Mouse (Mus musculus): ENCODE measurements around the gene Zc3h18. TPM values are rescaled to one million over a fixed set of nuclear protein-coding genes. Genes with fewer than 3 reads are reported as not detected.
A peak's percentile ranks its signal among the peaks of the same experiment; 100 is the strongest.

The Zc3h18 gene
- polyA plus RNA-seq, 1 experiment from 2014 or later = 40.5 TPM

- Histone ChIP-seq H3K27ac (ENCODE audit: low read length) (no peak overlapping the region), H3K4me3 (ENCODE audit: low read length) (no peak overlapping the region), H3K27me3 (replicated peaks; ENCODE audit: control insufficient read depth, insufficient read depth, low read length) (no peaks in the 10 kb centered on the region), H3K4me1 (ENCODE audit: control insufficient read depth, insufficient read depth, low read length) (peaks cover 4% of the 10 kb centered on the region; the same call in 1 of the 2 replicates), H3K4me2 (ENCODE audit: low read depth, low read length) (no peak overlapping the region), H3K9ac (ENCODE audit: low read depth, low read length) (no peak overlapping the region), H3K36me3 (ENCODE audit: control insufficient read depth, insufficient read depth, low read length) (no peaks in the 10 kb centered on the region), H3K9me3 (ENCODE audit: control insufficient read depth, low read length) (no peaks in the 10 kb centered on the region)
- WGBS = 61% methylated on average over 7 of the region's 7 CpGs
- no peak for ATAC-seq
These were observed 74.8 kb downstream of the Zc3h18 start for GRCm38 (mm10) chr8:122451161-122451703.

GRCm38 (mm10) chr8:122452154-122452553, 75.7 kb downstream of the Zc3h18 start:
- H3K4me1 ChIP-seq (ENCODE audit: control insufficient read depth, insufficient read depth, low read length) = peaks cover 4% of the 10 kb centered on the region; the same call in 1 of the 2 replicates
- H3K9me3 ChIP-seq (ENCODE audit: control insufficient read depth, low read length) = no peaks in the 10 kb centered on the region
- WGBS = 88% methylated on average over 10 of the region's 10 CpGs
- H3K9ac ChIP-seq (ENCODE audit: low read depth, low read length) = no peak overlapping the region
- H3K36me3 ChIP-seq (ENCODE audit: control insufficient read depth, insufficient read depth, low read length) = no peaks in the 10 kb centered on the region
- H3K4me3 ChIP-seq (ENCODE audit: low read length) = no peak overlapping the region
- H3K4me2 ChIP-seq (ENCODE audit: low read depth, low read length) = no peak overlapping the region
- H3K27me3 ChIP-seq (replicated peaks; ENCODE audit: control insufficient read depth, insufficient read depth, low read length) = no peaks in the 10 kb centered on the region
- H3K27ac ChIP-seq (ENCODE audit: low read length) = no peak overlapping the region
- ATAC-seq = no peak

- Histone ChIP-seq H3K4me3 (ENCODE audit: low read length) (no peak overlapping the region), H3K9me3 (ENCODE audit: control insufficient read depth, low read length) (no peaks in the 10 kb centered on the region), H3K9ac (ENCODE audit: low read depth, low read length) (no peak overlapping the region), H3K36me3 (ENCODE audit: control insufficient read depth, insufficient read depth, low read length) (no peaks in the 10 kb centered on the region), H3K27ac (ENCODE audit: low read length) (no peak overlapping the region), H3K4me1 (ENCODE audit: control insufficient read depth, insufficient read depth, low read length) (peaks cover 4% of the 10 kb centered on the region; the same call in 1 of the 2 replicates), H3K27me3 (replicated peaks; ENCODE audit: control insufficient read depth, insufficient read depth, low read length) (peaks cover under 1% of the 10 kb centered on the region; the same call in 1 of the 2 replicates), H3K4me2 (ENCODE audit: low read depth, low read length) (no peak overlapping the region)
- ATAC-seq = no peak
- 85% methylated on average over 6 of the region's 6 CpGs for WGBS
These were observed 78.0 kb downstream of the Zc3h18 start for GRCm38 (mm10) chr8:122454409-122454808.

GRCm38 (mm10) chr8:122457171-122457570, 80.8 kb downstream of the Zc3h18 start:
- ATAC-seq = no peak
- Histone ChIP-seq H3K4me2 (ENCODE audit: low read depth, low read length) (no peak overlapping the region), H3K27ac (ENCODE audit: low read length) (no peak overlapping the region), H3K9me3 (ENCODE audit: control insufficient read depth, low read length) (no peaks in the 10 kb centered on the region), H3K36me3 (ENCODE audit: control insufficient read depth, insufficient read depth, low read length) (no peaks in the 10 kb centered on the region), H3K4me1 (ENCODE audit: control insufficient read depth, insufficient read depth, low read length) (peaks cover 6% of the 10 kb centered on the region; the same call in 1 of the 2 replicates), H3K4me3 (ENCODE audit: low read length) (no peak overlapping the region), H3K9ac (ENCODE audit: low read depth, low read length) (no peak overlapping the region), H3K27me3 (replicated peaks; ENCODE audit: control insufficient read depth, insufficient read depth, low read length) (peaks cover 11% of the 10 kb centered on the region; the same call in 1 of the 2 replicates)
- WGBS = 81% methylated on average over 11 of the region's 11 CpGs

GRCm38 (mm10) chr8:122459218-122459900, 83.0 kb downstream of the Zc3h18 start:
- 65% methylated on average over 6 of the region's 6 CpGs for WGBS
- no peak overlapping the region for H3K9ac ChIP-seq (ENCODE audit: low read depth, low read length)
- H3K27me3 ChIP-seq (replicated peaks; ENCODE audit: control insufficient read depth, insufficient read depth, low read length) = peaks cover 11% of the 10 kb centered on the region; the same call in 1 of the 2 replicates
- H3K36me3 ChIP-seq (ENCODE audit: control insufficient read depth, insufficient read depth, low read length) = no peaks in the 10 kb centered on the region
- H3K4me1 ChIP-seq (ENCODE audit: control insufficient read depth, insufficient read depth, low read length) = peaks cover 14% of the 10 kb centered on the region; the same call in 1 of the 2 replicates
- no peak for ATAC-seq
- H3K9me3 ChIP-seq (ENCODE audit: control insufficient read depth, low read length) = no peaks in the 10 kb centered on the region
- no peak overlapping the region for H3K4me2 ChIP-seq (ENCODE audit: low read depth, low read length)
- no peak overlapping the region for H3K27ac ChIP-seq (ENCODE audit: low read length)
- H3K4me3 ChIP-seq (ENCODE audit: low read length) = no peak overlapping the region

- peak overlapping the region; percentile 68 for H3K4me2 ChIP-seq (ENCODE audit: low read depth, low read length)
- WGBS = 20% methylated on average over 7 of the region's 7 CpGs
- no peak overlapping the region; the same call in 1 of the 2 replicates for H3K9ac ChIP-seq (ENCODE audit: low read depth, low read length)
- H3K27me3 ChIP-seq (replicated peaks; ENCODE audit: control insufficient read depth, insufficient read depth, low read length) = peaks cover 11% of the 10 kb centered on the region; the same call in 1 of the 2 replicates
- no peaks in the 10 kb centered on the region for H3K9me3 ChIP-seq (ENCODE audit: control insufficient read depth, low read length)
- ATAC-seq = no peak
- peaks cover 14% of the 10 kb centered on the region; the same call in 1 of the 2 replicates for H3K4me1 ChIP-seq (ENCODE audit: control insufficient read depth, insufficient read depth, low read length)
- H3K4me3 ChIP-seq (ENCODE audit: low read length) = peak overlapping the region; percentile 41; the same call in 1 of the 2 replicates
- H3K27ac ChIP-seq (ENCODE audit: low read length) = no peak overlapping the region
- H3K36me3 ChIP-seq (ENCODE audit: control insufficient read depth, insufficient read depth, low read length) = no peaks in the 10 kb centered on the region
These were observed 83.6 kb downstream of the Zc3h18 start for GRCm38 (mm10) chr8:122459990-122460389.

GRCm38 (mm10) chr8:122460524-122461472, 84.4 kb downstream of the Zc3h18 start, which contains the start of gene Snai3:
TSS of gene Snai3 (minus strand) at chr8:122460733.
- peaks cover 14% of the 10 kb centered on the region; the same call in 1 of the 2 replicates for H3K4me1 ChIP-seq (ENCODE audit: control insufficient read depth, insufficient read depth, low read length)
- H3K27ac ChIP-seq (ENCODE audit: low read length) = no peak within 1 kb of the TSS
- no peaks in the 10 kb centered on the region for H3K9me3 ChIP-seq (ENCODE audit: control insufficient read depth, low read length)
- H3K27me3 ChIP-seq (replicated peaks; ENCODE audit: control insufficient read depth, insufficient read depth, low read length) = peaks cover 11% of the 10 kb centered on the region; the same call in 1 of the 2 replicates
- 2% methylated on average over 56 of the region's 56 CpGs for WGBS
- H3K4me3 ChIP-seq (ENCODE audit: low read length) = peak within 1 kb of the TSS; percentile 41
- peak within 1 kb of the TSS; percentile 63 for H3K9ac ChIP-seq (ENCODE audit: low read depth, low read length)
- peak within 1 kb of the TSS; percentile 68 for H3K4me2 ChIP-seq (ENCODE audit: low read depth, low read length)
- peak; percentile 96 for ATAC-seq
- H3K36me3 ChIP-seq (ENCODE audit: control insufficient read depth, insufficient read depth, low read length) = peaks cover 3% of the 10 kb centered on the region

GRCm38 (mm10) chr8:122461473-122462148, 85.2 kb downstream of the Zc3h18 start:
- H3K9ac ChIP-seq (ENCODE audit: low read depth, low read length) = no peak overlapping the region
- no peak for ATAC-seq
- H3K27ac ChIP-seq (ENCODE audit: low read length) = no peak overlapping the region
- peaks cover 3% of the 10 kb centered on the region for H3K36me3 ChIP-seq (ENCODE audit: control insufficient read depth, insufficient read depth, low read length)
- no peak overlapping the region for H3K4me3 ChIP-seq (ENCODE audit: low read length)
- peaks cover 11% of the 10 kb centered on the region; the same call in 1 of the 2 replicates for H3K27me3 ChIP-seq (replicated peaks; ENCODE audit: control insufficient read depth, insufficient read depth, low read length)
- H3K4me2 ChIP-seq (ENCODE audit: low read depth, low read length) = no peak overlapping the region
- WGBS = 71% methylated on average over 11 of the region's 11 CpGs
- H3K4me1 ChIP-seq (ENCODE audit: control insufficient read depth, insufficient read depth, low read length) = peaks cover 14% of the 10 kb centered on the region; the same call in 1 of the 2 replicates
- no peaks in the 10 kb centered on the region for H3K9me3 ChIP-seq (ENCODE audit: control insufficient read depth, low read length)

Measured in intestine, embryonic 16.5 days (tissue).